Mouse (Mus musculus): Measurements from ENCODE around the gene Pcyt1a. TPM values are rescaled to one million over a fixed set of nuclear protein-coding genes. Genes with fewer than 3 reads are reported as not detected.
A peak's percentile ranks its signal among the peaks of the same experiment; 100 is the strongest.

Pcyt1a gene
- 33.4 and 35.4 TPM in 2 replicates for polyA plus RNA-seq (2012; rRNA removed)

GRCm38 (mm10) chr16:32430474-32431046 lies at the start of gene Pcyt1a:
Pcyt1a (plus strand) TSS chr16:32430921.
- H3K27me3 ChIP-seq (ENCODE audit: control insufficient read depth, insufficient read depth, low read length), result no peaks in the 10 kb centered on the region
- TF ChIP-seq POLR2A (IDR thresholded peaks at IDR 0.05; ENCODE audit: borderline replicate concordance, insufficient read depth, low read length), result peak; percentile 80
- no peak for TF ChIP-seq CTCF (IDR thresholded peaks at IDR 0.05; ENCODE audit: borderline replicate concordance, insufficient read depth, low read depth, low read length)
- H3K4me1 ChIP-seq (ENCODE audit: control insufficient read depth, insufficient read depth, low read length), result no peaks in the 10 kb centered on the region; the same call in 1 of the 2 replicates
- DNase-seq, result peak; percentile 91
- peak within 1 kb of the TSS; percentile 60 for H3K27ac ChIP-seq (ENCODE audit: insufficient read depth, low read length)
- peak within 1 kb of the TSS; percentile 97 for H3K4me3 ChIP-seq (replicated peaks; ENCODE audit: insufficient read depth, low read depth, low read length)
- WGBS, result under 1% methylated on average over 54 of the region's 54 CpGs

DNA sequence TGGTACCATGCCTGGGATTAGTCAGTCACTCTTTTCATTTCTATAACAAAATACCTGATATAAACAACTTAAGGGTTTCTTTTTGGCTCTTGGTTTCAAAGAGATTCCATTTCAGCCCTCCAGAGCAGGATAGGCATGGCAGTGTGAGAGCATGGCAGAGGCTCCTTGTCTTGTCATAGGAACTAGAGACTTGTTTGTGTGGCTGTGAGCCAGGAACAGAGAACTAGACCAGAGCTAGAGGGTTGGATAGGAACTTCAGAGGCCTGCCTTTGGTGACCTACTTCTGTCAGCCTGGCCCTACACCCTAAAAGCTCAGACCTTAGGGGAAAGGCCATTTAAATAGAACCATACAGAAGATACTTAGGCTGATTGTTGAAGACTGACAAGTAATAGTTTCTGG lies 47.8 kb upstream of the Pcyt1a start:
- no peak overlapping the region for H3K27ac ChIP-seq (ENCODE audit: insufficient read depth, low read length)
- H3K27me3 ChIP-seq (ENCODE audit: control insufficient read depth, insufficient read depth, low read length), result no peaks in the 10 kb centered on the region
- no peak overlapping the region for H3K4me3 ChIP-seq (replicated peaks; ENCODE audit: insufficient read depth, low read depth, low read length)
- DNase-seq, result no peak
- no peaks in the 10 kb centered on the region for H3K4me1 ChIP-seq (ENCODE audit: control insufficient read depth, insufficient read depth, low read length)
- no peak for TF ChIP-seq CTCF (IDR thresholded peaks at IDR 0.05; ENCODE audit: borderline replicate concordance, insufficient read depth, low read depth, low read length)
- TF ChIP-seq POLR2A (IDR thresholded peaks at IDR 0.05; ENCODE audit: borderline replicate concordance, insufficient read depth, low read length), result no peak

DNA sequence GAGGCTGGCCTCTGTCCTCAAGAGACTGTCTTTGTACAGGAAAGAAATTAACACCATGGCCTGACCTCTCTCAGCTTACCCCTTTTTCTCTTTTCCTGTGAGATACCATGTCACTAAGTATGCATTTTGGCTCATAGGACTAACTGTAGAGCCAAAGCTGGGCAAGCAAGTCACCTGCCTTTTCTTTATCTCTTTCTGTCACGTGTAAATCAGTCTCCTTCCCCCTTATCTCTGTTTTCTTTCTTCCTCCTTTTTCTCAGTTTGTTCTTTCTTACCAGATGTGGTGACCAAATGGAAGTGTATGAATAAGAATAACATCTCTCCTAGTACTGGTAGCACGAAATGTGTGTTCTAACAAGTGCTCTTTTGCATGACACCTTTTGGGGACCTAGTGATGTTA lies 45.8 kb upstream of the Pcyt1a start:
- no peaks in the 10 kb centered on the region for H3K27me3 ChIP-seq (ENCODE audit: control insufficient read depth, insufficient read depth, low read length)
- H3K4me3 ChIP-seq (replicated peaks; ENCODE audit: insufficient read depth, low read depth, low read length), result no peak overlapping the region
- no peaks in the 10 kb centered on the region for H3K4me1 ChIP-seq (ENCODE audit: control insufficient read depth, insufficient read depth, low read length)
- WGBS, result 91% methylated on average over 2 of the region's 2 CpGs
- no peak for TF ChIP-seq POLR2A (IDR thresholded peaks at IDR 0.05; ENCODE audit: borderline replicate concordance, insufficient read depth, low read length)
- no peak for TF ChIP-seq CTCF (IDR thresholded peaks at IDR 0.05; ENCODE audit: borderline replicate concordance, insufficient read depth, low read depth, low read length)
- DNase-seq, result no peak
- H3K27ac ChIP-seq (ENCODE audit: insufficient read depth, low read length), result no peak overlapping the region

DNA sequence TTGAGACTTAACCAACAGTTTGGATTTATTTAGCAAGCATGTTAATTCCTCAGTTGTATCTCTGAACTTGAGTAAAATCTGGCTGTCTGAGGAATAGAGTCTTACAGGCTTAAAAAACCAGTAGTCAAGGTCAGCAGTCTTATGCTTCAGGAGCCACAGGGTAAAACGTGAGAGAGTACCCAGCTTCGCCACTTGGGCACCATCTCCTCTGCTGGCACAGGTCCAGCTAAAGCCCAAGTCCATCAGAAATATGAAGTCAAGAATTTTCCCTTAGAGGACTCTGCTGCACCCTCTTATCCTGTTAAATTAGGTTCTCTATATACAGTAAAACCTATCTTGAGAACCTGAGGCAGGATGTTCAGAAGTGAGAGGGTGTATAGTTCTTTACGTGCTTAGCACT lies 43.9 kb upstream of the Pcyt1a start:
- 47% methylated on average over 3 of the region's 3 CpGs for whole genome bisulfite sequencing
- no peaks in the 10 kb centered on the region for H3K4me1 ChIP-seq (ENCODE audit: control insufficient read depth, insufficient read depth, low read length)
- DNase-seq, result no peak
- TF ChIP-seq CTCF (IDR thresholded peaks at IDR 0.05; ENCODE audit: borderline replicate concordance, insufficient read depth, low read depth, low read length) (peak; percentile 13; the same call in 1 of the 2 replicates), POLR2A (IDR thresholded peaks at IDR 0.05; ENCODE audit: borderline replicate concordance, insufficient read depth, low read length) (no peak)
- no peak overlapping the region for H3K4me3 ChIP-seq (replicated peaks; ENCODE audit: insufficient read depth, low read depth, low read length)
- H3K27ac ChIP-seq (ENCODE audit: insufficient read depth, low read length), result no peak overlapping the region
- H3K27me3 ChIP-seq (ENCODE audit: control insufficient read depth, insufficient read depth, low read length), result no peaks in the 10 kb centered on the region

GRCm38 (mm10) chr16:32389049-32389448 lies 41.7 kb upstream of the Pcyt1a start:
- Histone ChIP-seq H3K4me1 (ENCODE audit: control insufficient read depth, insufficient read depth, low read length) (no peaks in the 10 kb centered on the region), H3K27me3 (ENCODE audit: control insufficient read depth, insufficient read depth, low read length) (no peaks in the 10 kb centered on the region), H3K27ac (ENCODE audit: insufficient read depth, low read length) (no peak overlapping the region), H3K4me3 (replicated peaks; ENCODE audit: insufficient read depth, low read depth, low read length) (no peak overlapping the region)
- no peak for TF ChIP-seq POLR2A (IDR thresholded peaks at IDR 0.05; ENCODE audit: borderline replicate concordance, insufficient read depth, low read length)
- TF ChIP-seq CTCF (IDR thresholded peaks at IDR 0.05; ENCODE audit: borderline replicate concordance, insufficient read depth, low read depth, low read length), result no peak
- DNase-seq, result no peak

DNA sequence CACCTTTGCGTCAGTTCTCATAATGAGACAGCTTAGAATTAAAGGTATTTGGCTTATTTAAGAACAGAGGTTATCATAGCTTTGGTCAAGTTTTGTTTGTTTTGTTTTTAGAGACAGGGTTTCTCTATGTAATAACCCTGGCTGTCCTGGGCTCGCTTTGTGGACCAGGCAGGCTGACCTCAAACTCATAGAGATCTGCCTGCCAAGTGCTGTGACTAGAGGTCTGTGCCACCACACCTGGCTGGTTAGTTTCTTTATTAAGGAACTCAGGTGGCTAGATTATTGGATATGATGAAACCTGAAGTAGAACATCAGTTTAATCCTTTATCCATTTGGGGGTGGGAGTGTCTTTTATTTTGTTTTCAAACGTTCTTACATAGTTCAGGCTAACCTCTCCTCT lies 40.9 kb upstream of the Pcyt1a start:
- TF ChIP-seq POLR2A (IDR thresholded peaks at IDR 0.05; ENCODE audit: borderline replicate concordance, insufficient read depth, low read length) (no peak), CTCF (IDR thresholded peaks at IDR 0.05; ENCODE audit: borderline replicate concordance, insufficient read depth, low read depth, low read length) (no peak)
- no peak for DNase-seq
- H3K4me1 ChIP-seq (ENCODE audit: control insufficient read depth, insufficient read depth, low read length), result no peaks in the 10 kb centered on the region
- no peak overlapping the region for H3K27ac ChIP-seq (ENCODE audit: insufficient read depth, low read length)
- 89% methylated on average over 3 of the region's 3 CpGs for WGBS
- H3K27me3 ChIP-seq (ENCODE audit: control insufficient read depth, insufficient read depth, low read length), result no peaks in the 10 kb centered on the region
- no peak overlapping the region for H3K4me3 ChIP-seq (replicated peaks; ENCODE audit: insufficient read depth, low read depth, low read length)

DNA sequence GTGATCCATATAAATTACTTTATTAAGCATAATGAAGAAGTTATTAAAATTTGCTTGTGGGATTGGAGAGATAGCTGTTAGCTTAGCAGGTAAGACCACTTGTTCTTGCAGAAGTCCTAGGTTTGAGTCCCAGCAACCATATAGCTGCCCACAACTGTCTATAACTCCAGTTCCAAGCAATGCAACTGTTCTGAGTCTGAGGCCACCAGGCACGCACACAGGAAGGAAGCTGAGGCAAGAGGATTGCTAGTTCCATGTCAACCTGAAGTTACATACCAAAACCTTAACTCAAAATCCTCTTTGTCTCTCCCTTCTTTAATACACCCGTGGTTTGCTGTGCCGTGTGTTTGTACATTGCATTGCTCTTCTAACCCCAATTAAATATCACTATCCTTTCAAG lies 39.8 kb upstream of the Pcyt1a start:
- no peak overlapping the region for H3K27ac ChIP-seq (ENCODE audit: insufficient read depth, low read length)
- H3K27me3 ChIP-seq (ENCODE audit: control insufficient read depth, insufficient read depth, low read length), result no peaks in the 10 kb centered on the region
- WGBS, result 93% methylated on average over 3 of the region's 3 CpGs
- no peak overlapping the region for H3K4me3 ChIP-seq (replicated peaks; ENCODE audit: insufficient read depth, low read depth, low read length)
- TF ChIP-seq POLR2A (IDR thresholded peaks at IDR 0.05; ENCODE audit: borderline replicate concordance, insufficient read depth, low read length), result no peak
- no peak for TF ChIP-seq CTCF (IDR thresholded peaks at IDR 0.05; ENCODE audit: borderline replicate concordance, insufficient read depth, low read depth, low read length)
- no peak for DNase-seq
- H3K4me1 ChIP-seq (ENCODE audit: control insufficient read depth, insufficient read depth, low read length), result no peaks in the 10 kb centered on the region

DNA sequence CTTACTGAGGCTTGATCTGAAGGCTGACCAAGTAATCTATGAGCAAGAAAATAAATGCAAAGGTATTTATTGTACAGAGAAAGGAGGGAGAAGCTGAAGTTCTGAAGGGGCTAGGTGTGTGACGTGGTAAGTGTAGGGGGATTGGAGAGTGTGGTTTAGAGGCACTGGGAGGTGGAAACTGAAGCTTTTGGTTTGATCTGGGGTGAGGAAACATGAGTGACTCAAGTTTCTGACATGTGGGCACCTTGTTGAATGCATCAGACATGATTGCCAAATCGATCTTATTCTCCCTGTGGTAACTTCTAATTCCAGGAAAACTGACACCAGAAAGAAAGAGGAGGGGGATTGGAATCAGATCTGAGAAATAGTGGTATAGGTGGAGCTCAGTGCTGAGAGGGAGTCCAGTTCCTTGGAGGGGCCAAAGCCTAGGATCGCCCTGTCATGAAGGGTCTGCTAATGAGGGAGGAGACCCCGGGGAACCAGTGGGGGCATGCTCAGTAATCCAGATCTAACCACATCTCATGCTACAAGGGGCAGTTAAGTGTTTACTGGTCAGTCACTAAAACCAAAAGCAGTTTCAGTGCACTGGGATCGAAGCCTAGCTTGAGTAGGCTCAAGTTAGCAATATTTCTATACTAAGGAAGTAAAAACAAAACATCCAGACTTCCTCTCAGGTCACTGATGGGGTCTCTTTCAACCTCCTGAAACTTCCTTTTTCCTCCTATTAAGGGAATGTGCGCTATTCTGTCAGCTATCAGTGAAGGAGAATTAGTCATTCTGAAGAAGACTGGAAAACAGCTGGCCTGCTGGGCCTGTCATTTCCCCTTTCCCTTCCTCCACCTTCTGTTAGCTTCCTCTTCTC lies 34.8 kb upstream of the Pcyt1a start:
- TF ChIP-seq POLR2A (IDR thresholded peaks at IDR 0.05; ENCODE audit: borderline replicate concordance, insufficient read depth, low read length), result no peak
- no peak for TF ChIP-seq CTCF (IDR thresholded peaks at IDR 0.05; ENCODE audit: borderline replicate concordance, insufficient read depth, low read depth, low read length)
- H3K27me3 ChIP-seq (ENCODE audit: control insufficient read depth, insufficient read depth, low read length), result no peaks in the 10 kb centered on the region

More for the DNA sequence above, 34.8 kb upstream of the Pcyt1a start:
- no peak for DNase-seq
- Histone ChIP-seq H3K27ac (ENCODE audit: insufficient read depth, low read length) (no peak overlapping the region), H3K4me3 (replicated peaks; ENCODE audit: insufficient read depth, low read depth, low read length) (no peak overlapping the region), H3K4me1 (ENCODE audit: control insufficient read depth, insufficient read depth, low read length) (no peaks in the 10 kb centered on the region)
- whole genome bisulfite sequencing, result 78% methylated on average over 6 of the region's 6 CpGs
